Mouse (Mus musculus) heart, postnatal 0 days (tissue): ENCODE results near the gene Ddx10.

Source experiments
- CTCF ChIP-seq: IDR thresholded peaks from 2 replicates; pipeline ENCODE4 v1.5.1; 2016; ENCODE audit warnings: antibody characterized with exemption, control low read depth, low read depth
- EP300 ChIP-seq: IDR thresholded peaks from 2 replicates; pipeline ENCODE4 v1.6.1; 2016; ENCODE audit warnings: antibody characterized with exemption, low read depth

GRCm38 (mm10) chr9:53095319-53096165 is 152.3 kb downstream of the Ddx10 start:
- TF ChIP-seq CTCF (no peak), EP300 (no peak)
